Mouse (Mus musculus) frontal cortex, postnatal 36 days (tissue): ENCODE data around the gene Sipa1l2.
"Not testable (repeated sequence)": the region's sequence is repeated elsewhere in the genome, so short reads cannot be mapped to it uniquely, and the experiment has no call there.

ENCODE experiments used
- DNase-seq, 2 experiments: peaks; one replicate each; pipeline ENCODE4 v3.0.0; 2022; ENCODE audit warnings: low spot score in 2 of 2

Gene Sipa1l2

GRCm38 (mm10) chr8:125539056-125540013 is 30.3 kb downstream of the Sipa1l2 start:
- no peak for DNase-seq

GRCm38 (mm10) chr8:125538265-125538664 is 31.3 kb downstream of the Sipa1l2 start:
- DNase-seq = no peak

GRCm38 (mm10) chr8:125533709-125534108 is 35.9 kb downstream of the Sipa1l2 start:
- peak in 1 of 2 experiments; percentile 57 for DNase-seq

GRCm38 (mm10) chr8:125532953-125533352 is 36.7 kb downstream of the Sipa1l2 start:
- DNase-seq = no peak

- no peak for DNase-seq
Measured at GRCm38 (mm10) chr8:125532177-125532576, 37.4 kb downstream of the Sipa1l2 start.

- DNase-seq = no peak
Measured at GRCm38 (mm10) chr8:125531640-125532039, 38.0 kb downstream of the Sipa1l2 start.

- peak in 1 of 2 experiments; percentile 61 for DNase-seq
Measured at GRCm38 (mm10) chr8:125531088-125531438, 38.5 kb downstream of the Sipa1l2 start.

- no peak for DNase-seq
Measured at GRCm38 (mm10) chr8:125530187-125531087, 39.2 kb downstream of the Sipa1l2 start.

GRCm38 (mm10) chr8:125529019-125529418 is 40.6 kb downstream of the Sipa1l2 start:
- DNase-seq = no peak

- no peak for DNase-seq
Measured at GRCm38 (mm10) chr8:125527941-125528340, 41.7 kb downstream of the Sipa1l2 start.

GRCm38 (mm10) chr8:125526999-125527398 is 42.6 kb downstream of the Sipa1l2 start:
- DNase-seq = no peak

GRCm38 (mm10) chr8:125526582-125526981 is 43.0 kb downstream of the Sipa1l2 start:
- no peak for DNase-seq

- no peak for DNase-seq
Measured at GRCm38 (mm10) chr8:125524479-125524878, 45.1 kb downstream of the Sipa1l2 start.

GRCm38 (mm10) chr8:125523213-125523612 is 46.4 kb downstream of the Sipa1l2 start:
- no peak for DNase-seq

GRCm38 (mm10) chr8:125522151-125522550 is 47.5 kb downstream of the Sipa1l2 start:
- DNase-seq = no peak

GRCm38 (mm10) chr8:125521087-125521486 is 48.5 kb downstream of the Sipa1l2 start:
- no peak for DNase-seq

GRCm38 (mm10) chr8:125520308-125520707 is 49.3 kb downstream of the Sipa1l2 start:
- DNase-seq = not testable (repeated sequence)

GRCm38 (mm10) chr8:125518951-125519350 is 50.7 kb downstream of the Sipa1l2 start:
- DNase-seq = no peak

GRCm38 (mm10) chr8:125518301-125518700 is 51.3 kb downstream of the Sipa1l2 start:
- DNase-seq = no peak

GRCm38 (mm10) chr8:125517397-125517796 is 52.2 kb downstream of the Sipa1l2 start:
- DNase-seq = no peak

- no peak for DNase-seq
Measured at GRCm38 (mm10) chr8:125516115-125516905, 53.3 kb downstream of the Sipa1l2 start.

- DNase-seq = no peak
Measured at GRCm38 (mm10) chr8:125515665-125516064, 53.9 kb downstream of the Sipa1l2 start.
